Mouse (Mus musculus) bone marrow macrophage, adult 2 months (primary cell): Measurements from ENCODE around the gene Pacrg. TPM values are rescaled to one million over a fixed set of nuclear protein-coding genes. Genes with fewer than 3 reads are reported as not detected.

Experiments
- H3K27ac ChIP-seq: 2 replicates; pipeline ENCODE4 v1.5.1; 2012; ENCODE audit warnings: low read depth, low read length; ENCODE audit not compliant: insufficient read depth
- H3K4me1 ChIP-seq: 2 replicates; pipeline ENCODE4 v1.6.1; 2012; ENCODE audit warnings: low read length; ENCODE audit not compliant: control insufficient read depth, insufficient read depth
- H3K4me3 ChIP-seq: 2 replicates; pipeline ENCODE4 v1.5.1; 2012; ENCODE audit warnings: mild to moderate bottlenecking, low read length, moderate library complexity; ENCODE audit not compliant: insufficient read depth
- CTCF ChIP-seq: IDR thresholded peaks from 2 replicates; pipeline ENCODE4 v1.5.1; 2012; ENCODE audit warnings: low read depth, mild to moderate bottlenecking, low read length, moderate library complexity
- POLR2A ChIP-seq: IDR thresholded peaks from 2 replicates; pipeline ENCODE4 v1.6.1; 2012; ENCODE audit warnings: mild to moderate bottlenecking, low read depth, low read length, borderline replicate concordance
- polyA plus RNA-seq: library from polyadenylated mRNA; stranded (reverse); fragments of >200 nt; gene quantifications from 2 replicates; pipeline ENCODE4 v1.2.4, GENCODE M21; 2012; ENCODE audit not compliant: missing spikeins, insufficient read depth, insufficient read length

The Pacrg gene
- polyA plus RNA-seq, 1 experiment = 3.2 TPM

DNA sequence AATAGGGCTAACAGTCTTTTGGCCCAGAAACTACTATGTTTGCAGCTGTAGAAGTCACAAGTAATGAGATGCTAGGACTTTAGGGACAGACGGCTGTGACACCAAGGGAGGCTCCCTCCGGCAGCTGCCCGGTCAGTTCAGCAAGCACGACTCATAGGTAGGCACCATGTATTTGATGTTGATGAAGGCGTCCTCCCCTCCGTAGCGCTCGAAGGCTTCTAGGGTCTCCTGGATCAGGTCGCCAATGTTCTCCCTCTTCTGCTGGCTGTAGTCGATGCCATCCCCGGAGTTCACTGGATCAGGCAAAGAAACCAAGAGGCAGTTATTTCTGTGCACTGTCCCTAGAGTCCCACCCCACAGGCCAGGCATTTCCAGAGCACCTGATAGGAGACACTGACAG lies 436.9 kb downstream of the Pacrg start:
- TF ChIP-seq POLR2A (no peak), CTCF (no peak)
- Histone ChIP-seq H3K27ac (no peak overlapping the region), H3K4me1 (peaks cover under 1% of the 10 kb centered on the region; the same call in 1 of the 2 replicates), H3K4me3 (no peak overlapping the region)

DNA sequence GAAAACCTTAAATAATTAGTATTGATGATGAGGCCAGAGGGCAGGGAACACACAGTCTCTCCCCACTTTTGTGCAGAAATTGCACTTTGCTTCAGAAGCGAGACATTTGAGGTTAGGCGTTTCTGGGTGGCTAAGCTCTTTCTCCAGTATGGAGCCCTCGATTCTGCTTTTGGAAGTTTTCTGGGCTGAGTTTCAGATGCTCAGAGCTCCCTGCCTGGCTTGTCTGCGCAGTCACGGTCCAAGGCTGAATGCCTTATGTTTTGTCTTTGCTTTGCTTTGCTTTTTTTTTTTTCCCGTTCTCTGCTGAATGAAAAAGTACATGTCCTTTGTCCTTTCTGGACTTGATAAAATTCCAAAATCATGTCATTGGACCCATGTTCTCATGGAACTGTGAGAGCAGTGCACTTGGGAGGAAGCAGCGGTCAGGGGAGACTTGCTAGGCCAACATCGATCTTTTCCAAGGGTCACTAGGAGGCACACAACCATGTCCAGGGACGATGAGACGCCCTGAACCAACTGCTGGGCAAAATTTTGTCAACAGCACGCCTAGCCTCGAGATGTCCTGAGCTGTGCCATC lies 438.0 kb downstream of the Pacrg start:
- Histone ChIP-seq H3K4me3 (no peak overlapping the region), H3K4me1 (peaks cover 2% of the 10 kb centered on the region; the same call in 1 of the 2 replicates), H3K27ac (no peak overlapping the region)
- TF ChIP-seq POLR2A (no peak), CTCF (no peak)

DNA sequence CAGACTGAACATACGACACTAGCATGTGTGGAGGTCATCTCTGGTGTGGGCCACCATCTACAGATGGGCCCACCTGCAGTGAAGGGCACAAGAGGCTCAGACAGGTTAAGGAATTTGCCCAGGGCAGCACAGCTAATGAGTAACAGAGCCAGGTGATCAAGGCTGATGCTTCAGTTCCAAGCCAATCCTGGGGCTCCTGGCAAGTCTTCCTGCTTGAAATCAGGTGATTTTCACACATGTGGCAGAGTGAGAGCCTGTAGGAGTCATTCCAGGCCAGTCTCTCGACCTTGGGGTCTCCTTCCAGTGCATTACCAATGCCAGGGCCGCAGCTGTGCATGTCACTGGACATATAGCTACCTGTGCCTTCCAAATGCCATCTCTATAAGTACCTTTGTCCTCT lies 438.6 kb downstream of the Pacrg start:
- peaks cover 2% of the 10 kb centered on the region; the same call in 1 of the 2 replicates for H3K4me1 ChIP-seq
- no peak for TF ChIP-seq CTCF
- TF ChIP-seq POLR2A = no peak
- no peak overlapping the region for H3K4me3 ChIP-seq
- H3K27ac ChIP-seq = no peak overlapping the region

DNA sequence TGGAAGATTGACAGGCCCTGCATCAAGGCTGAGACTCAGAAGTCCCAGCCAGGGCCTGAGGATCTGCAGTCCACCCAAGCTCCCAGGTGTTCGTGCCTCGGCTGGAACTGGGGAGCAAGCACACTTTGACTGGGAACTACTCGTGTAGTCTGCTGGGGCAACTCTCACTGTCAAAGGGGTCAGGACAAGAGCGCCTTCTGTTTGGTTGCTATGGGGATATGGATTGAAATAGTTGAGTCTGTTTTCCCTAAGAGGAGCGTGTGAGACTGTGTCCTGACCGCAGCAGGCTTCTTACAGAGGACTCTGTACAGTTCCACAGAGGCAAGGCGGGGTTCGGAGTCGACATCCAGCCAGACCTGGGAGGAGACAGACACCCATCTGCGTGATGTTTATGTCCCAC lies 440.4 kb downstream of the Pacrg start:
- H3K4me3 ChIP-seq = no peak overlapping the region
- peaks cover 10% of the 10 kb centered on the region for H3K4me1 ChIP-seq
- no peak overlapping the region for H3K27ac ChIP-seq
- TF ChIP-seq POLR2A (no peak), CTCF (no peak)

DNA sequence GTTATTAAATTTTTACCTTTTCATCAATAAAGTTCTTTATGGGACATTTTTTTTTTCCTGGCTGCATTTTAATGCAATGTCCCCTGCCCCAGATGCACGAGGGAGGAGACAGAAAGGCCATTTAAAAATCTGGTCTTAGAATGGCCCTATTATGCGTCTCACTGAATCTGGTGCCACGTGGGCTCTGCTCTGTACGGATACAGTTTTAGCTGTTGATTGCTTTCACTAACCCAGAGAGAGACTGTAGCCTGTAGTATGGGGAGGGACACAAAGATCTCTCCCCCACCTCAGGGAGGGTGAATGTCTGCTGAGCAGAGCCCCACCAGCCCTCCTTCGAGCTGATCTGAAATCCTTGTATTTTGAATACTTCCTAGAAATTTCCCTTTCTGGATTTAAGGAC lies 441.2 kb downstream of the Pacrg start:
- no peak overlapping the region for H3K27ac ChIP-seq
- H3K4me3 ChIP-seq = no peak overlapping the region
- TF ChIP-seq CTCF (no peak), POLR2A (no peak)
- H3K4me1 ChIP-seq = peaks cover 18% of the 10 kb centered on the region

DNA sequence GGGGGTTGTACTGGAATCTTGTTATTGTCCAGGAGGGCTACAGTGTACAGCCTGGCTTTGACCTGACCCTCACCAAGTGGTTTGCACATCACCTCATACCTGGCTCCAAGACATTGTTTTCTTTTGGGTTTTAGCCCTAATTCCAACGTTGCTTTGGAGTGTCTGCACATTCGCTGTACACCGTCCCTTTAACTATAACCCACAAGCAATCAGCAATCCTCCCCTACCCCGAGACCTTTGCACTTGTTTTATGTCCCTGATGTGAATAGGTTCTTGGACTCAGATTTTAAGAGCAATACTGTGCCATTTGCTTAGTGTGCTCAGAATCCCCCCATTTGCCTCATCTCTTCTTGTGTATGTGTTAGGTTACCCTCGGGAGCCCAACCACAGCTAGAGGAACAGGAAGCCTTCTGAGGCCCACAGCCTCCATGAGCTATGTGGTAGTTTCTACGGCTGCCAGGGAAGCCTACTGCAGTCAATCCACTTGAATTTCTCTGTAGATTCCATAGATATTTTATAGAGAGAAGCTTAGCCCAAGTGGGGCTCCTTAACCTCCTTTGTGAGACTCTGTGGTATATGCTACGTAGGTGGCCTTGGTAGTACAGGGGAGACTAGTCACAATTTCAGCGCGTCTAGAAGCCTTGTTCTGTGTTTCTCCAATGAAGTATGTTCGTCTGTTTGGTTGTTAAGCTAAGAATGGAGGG lies 442.0 kb downstream of the Pacrg start:
- TF ChIP-seq CTCF = no peak
- Histone ChIP-seq H3K27ac (no peak overlapping the region), H3K4me3 (no peak overlapping the region), H3K4me1 (peaks cover 26% of the 10 kb centered on the region)

DNA sequence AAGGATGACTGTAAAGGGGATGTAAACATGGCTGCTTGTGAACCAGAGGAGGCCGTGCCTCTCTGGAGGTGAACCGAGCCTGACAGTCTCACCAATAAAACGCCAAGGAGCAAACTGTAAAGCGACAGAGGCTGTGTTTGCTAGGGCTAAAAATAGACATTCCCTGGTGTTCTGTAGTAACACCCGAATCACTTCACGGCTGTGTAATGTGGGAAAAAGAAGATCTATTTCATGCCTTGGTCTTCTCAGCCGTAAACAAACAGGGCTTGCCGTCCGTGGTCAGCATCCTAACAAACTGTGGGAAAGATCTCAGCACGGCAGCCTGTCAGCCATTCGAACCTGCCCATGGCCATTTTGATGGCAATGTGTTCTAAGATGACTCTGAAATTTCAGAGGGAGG lies 442.8 kb downstream of the Pacrg start:
- H3K4me1 ChIP-seq = peaks cover 29% of the 10 kb centered on the region
- TF ChIP-seq POLR2A (no peak), CTCF (no peak)
- no peak overlapping the region for H3K27ac ChIP-seq
- no peak overlapping the region for H3K4me3 ChIP-seq

DNA sequence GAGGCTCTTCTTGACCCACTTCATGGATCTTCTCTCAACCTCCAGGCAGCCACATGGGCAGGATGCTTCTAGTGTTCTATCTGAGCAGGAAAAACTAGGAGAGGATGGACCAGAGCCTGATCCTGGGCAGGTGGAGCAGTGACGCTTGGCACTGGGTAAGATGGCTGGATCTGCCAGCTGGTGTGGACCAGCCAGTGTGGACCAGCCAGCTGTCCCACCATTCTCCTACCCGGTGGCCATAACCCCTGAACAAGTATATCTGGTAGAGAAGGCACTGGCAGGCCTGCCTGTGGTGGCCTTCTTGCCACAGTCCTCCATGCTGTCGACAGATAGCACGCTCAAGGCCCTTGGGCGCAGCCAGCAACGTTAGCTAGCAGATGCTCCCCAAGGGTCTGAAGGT lies 443.2 kb downstream of the Pacrg start:
- TF ChIP-seq POLR2A (no peak), CTCF (no peak)
- Histone ChIP-seq H3K4me1 (peaks cover 29% of the 10 kb centered on the region), H3K27ac (no peak overlapping the region), H3K4me3 (no peak overlapping the region)

DNA sequence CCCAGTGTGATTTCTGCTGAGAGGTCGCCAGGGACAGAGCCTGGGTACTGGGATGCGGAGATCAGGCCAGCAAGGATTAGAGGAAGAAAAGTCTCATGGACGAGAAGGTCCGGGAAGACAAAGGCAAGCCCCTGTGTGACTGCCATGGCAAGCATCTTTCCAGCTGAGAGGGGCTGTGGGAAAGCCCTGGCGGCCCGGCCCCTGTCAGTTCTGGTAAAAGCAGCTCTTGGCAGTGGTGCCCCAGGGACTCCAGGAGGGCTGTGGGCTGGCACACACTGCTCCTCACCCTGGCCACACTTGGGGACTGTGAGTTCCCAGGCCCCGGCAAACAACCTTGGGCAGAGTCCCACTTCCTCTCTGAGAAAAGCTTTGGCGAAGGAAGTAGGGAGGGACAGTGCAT lies 445.3 kb downstream of the Pacrg start:
- H3K4me1 ChIP-seq = peaks cover 45% of the 10 kb centered on the region
- TF ChIP-seq POLR2A (no peak), CTCF (no peak)
- no peak overlapping the region for H3K4me3 ChIP-seq
- H3K27ac ChIP-seq = peak overlapping the region; percentile 96

DNA sequence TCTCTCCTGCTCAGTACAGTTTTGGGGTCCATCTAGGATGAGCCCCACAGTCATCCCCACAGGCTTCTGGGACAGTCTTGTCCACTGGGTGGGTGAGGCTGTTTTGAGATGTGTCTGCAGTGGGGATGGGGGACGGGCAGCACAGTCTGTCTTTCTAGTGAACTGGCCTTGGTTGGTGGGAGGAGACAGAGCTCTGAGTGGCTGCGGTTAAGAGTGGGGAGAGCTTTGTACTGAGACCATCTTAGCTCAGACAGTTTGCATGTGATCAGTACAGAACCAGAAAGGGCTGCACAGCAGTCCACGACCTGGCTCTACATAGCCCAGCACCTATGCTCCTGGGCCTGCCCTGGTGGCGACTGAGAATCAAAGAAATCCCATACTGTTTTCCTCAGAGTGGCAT lies 446.3 kb downstream of the Pacrg start:
- Histone ChIP-seq H3K4me1 (peaks cover 45% of the 10 kb centered on the region), H3K4me3 (no peak overlapping the region), H3K27ac (peak overlapping the region; percentile 96; the same call in 1 of the 2 replicates)
- TF ChIP-seq CTCF = no peak
- TF ChIP-seq POLR2A = no peak
